In the genomic region with DNA sequence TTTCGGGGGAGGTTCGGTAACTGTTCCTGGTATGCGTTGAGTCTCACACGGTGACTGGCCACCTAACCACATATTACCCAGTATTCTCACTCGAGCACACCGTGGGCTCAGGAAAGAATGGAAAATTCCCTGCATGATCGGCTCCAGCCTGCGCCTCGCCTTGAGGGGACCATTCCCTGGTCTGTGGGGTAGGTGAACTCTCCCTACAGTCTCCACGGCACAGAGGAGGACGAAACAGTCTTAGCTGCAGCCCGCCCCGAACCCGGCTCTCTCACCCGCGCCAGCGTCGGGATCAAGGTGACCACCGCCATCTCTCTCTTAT, we compare ENCODE assay signal across 8 mouse cellular contexts. TPM values are rescaled to one million over a fixed set of nuclear protein-coding genes. Genes with fewer than 3 reads are reported as not detected.
DNase-seq lines count a peak whose midpoint lies in the region; ATAC-seq and TF ChIP-seq lines count a peak whose summit lies in the region.

No protein-coding gene starts in this region.

- TF ChIP-seq CTCF in ES-Bruce4 (IDR thresholded peaks at IDR 0.05; ENCODE audit: low read depth, low read length), result no peak

- no peaks in the 10 kb centered on the region for H3K27me3 ChIP-seq in heart, embryonic 12.5 days (replicated peaks)
- no peaks in the 10 kb centered on the region for H3K27me3 ChIP-seq in ES-Bruce4 (ENCODE audit: control insufficient read depth, insufficient read depth, low read length, poor library complexity, severe bottlenecking)
- no peaks in the 10 kb centered on the region for H3K27me3 ChIP-seq in forebrain, embryonic 16.5 days (replicated peaks; ENCODE audit: control insufficient read depth, insufficient read depth, low read length)

- 2% methylated on average over 19 of the region's 19 CpGs for WGBS in heart, embryonic 12.5 days
- WGBS in forebrain, embryonic 16.5 days, result under 1% methylated on average over 19 of the region's 19 CpGs
- WGBS in macrophage (ENCODE audit: missing documents), result under 1% methylated on average over 19 of the region's 19 CpGs

- intact Hi-C loops in heart, postnatal 36 days (cut with DNase I), result loop anchor here (2.0 to 10.0 kb wide), 2 partner anchors 30 to 1250 kb away; a partner anchor contains a TSS
- intact Hi-C loops in left cerebral cortex, postnatal 10 days (cut with DNase I), result no loop called here

- no peak for DNase-seq in heart, postnatal 36 days
- DNase-seq in adrenal gland, postnatal 10 days, result no peak
- no peak for DNase-seq in adrenal gland, adult 18-20 months (ENCODE audit: low spot score in 2 of 2)
- DNase-seq in left cerebral cortex, postnatal 10 days (ENCODE audit: extremely low spot score in 1 of 2, low spot score in 2 of 2), result no peak

- peak overlapping the region; percentile 70 for H3K4me2 ChIP-seq in heart, embryonic 12.5 days
- H3K4me2 ChIP-seq in forebrain, embryonic 16.5 days (ENCODE audit: low read length), result peak overlapping the region; percentile 81

- no peaks in the 10 kb centered on the region for H3K9me3 ChIP-seq in heart, embryonic 12.5 days (replicated peaks)
- H3K9me3 ChIP-seq in ES-Bruce4 (replicated peaks; ENCODE audit: control insufficient read depth, insufficient read depth, low read length, poor library complexity, severe bottlenecking), result no peaks in the 10 kb centered on the region
- no peaks in the 10 kb centered on the region for H3K9me3 ChIP-seq in forebrain, embryonic 16.5 days (ENCODE audit: control insufficient read depth, low read length)

- H3K27ac ChIP-seq in heart, embryonic 12.5 days (ENCODE audit: poor library complexity, severe bottlenecking), result peak overlapping the region; percentile 99
- H3K27ac ChIP-seq in ES-Bruce4 (ENCODE audit: insufficient read depth, low read length), result no peak overlapping the region
- H3K27ac ChIP-seq in forebrain, embryonic 16.5 days (ENCODE audit: low read length), result peak overlapping the region; percentile 96
- peak overlapping the region; percentile 77 for H3K27ac ChIP-seq in macrophage

- TF ChIP-seq POLR2A in ES-Bruce4 (IDR thresholded peaks at IDR 0.05; ENCODE audit: insufficient read depth, low read length), result no peak

- no peak for ATAC-seq in heart, embryonic 12.5 days (ENCODE audit: insufficient number of reproducible peaks, low FRiP score)
- ATAC-seq in forebrain, embryonic 16.5 days, result no peak

- TF ChIP-seq EP300 in ES-Bruce4 (IDR thresholded peaks at IDR 0.05; ENCODE audit: insufficient read depth, low read depth, low read length), result no peak

- H3K36me3 ChIP-seq in heart, embryonic 12.5 days, result peaks cover 15% of the 10 kb centered on the region
- H3K36me3 ChIP-seq in ES-Bruce4 (ENCODE audit: control insufficient read depth, insufficient read depth, low read length, poor library complexity, severe bottlenecking) (peaks cover 10% of the 10 kb centered on the region; the same call in 1 of the 2 replicates), macrophage (ENCODE audit: inconsistent target) (peaks cover 4% of the 10 kb centered on the region; the same call in 1 of the 2 replicates)
- no peaks in the 10 kb centered on the region for H3K36me3 ChIP-seq in forebrain, embryonic 16.5 days (ENCODE audit: control insufficient read depth, insufficient read depth)

- peaks cover 93% of the 10 kb centered on the region for H3K79me2 ChIP-seq in macrophage (ENCODE audit: inconsistent target)

- peak overlapping the region; percentile 89 for H3K4me3 ChIP-seq in heart, embryonic 12.5 days
- H3K4me3 ChIP-seq in ES-Bruce4 (ENCODE audit: low read depth, low read length) (peak overlapping the region; percentile 73), macrophage (ENCODE audit: inconsistent target) (peak overlapping the region; percentile 99)
- peak overlapping the region; percentile 99 for H3K4me3 ChIP-seq in forebrain, embryonic 16.5 days (replicated peaks; ENCODE audit: low read length)

- peaks cover 29% of the 10 kb centered on the region for H3K4me1 ChIP-seq in heart, embryonic 12.5 days (replicated peaks)
- H3K4me1 ChIP-seq in ES-Bruce4 (ENCODE audit: control insufficient read depth, insufficient read depth, low read length), result no peaks in the 10 kb centered on the region
- H3K4me1 ChIP-seq in forebrain, embryonic 16.5 days (replicated peaks; ENCODE audit: control insufficient read depth, insufficient read depth, low read length), result peaks cover 17% of the 10 kb centered on the region

- H3K9ac ChIP-seq in heart, embryonic 12.5 days, result peak overlapping the region; percentile 91
- peak overlapping the region; percentile 98 for H3K9ac ChIP-seq in ES-Bruce4 (ENCODE audit: low read depth, poor library complexity, severe bottlenecking)
- peak overlapping the region; percentile 99 for H3K9ac ChIP-seq in forebrain, embryonic 16.5 days (replicated peaks; ENCODE audit: low read depth, low read length)

RNA-seq across cellular contexts. Expression of a gene that starts 0.3 kb away (rescaled TPM):
- polyA plus RNA-seq in heart, embryonic 12.5 days (2016; fragmentation: Nextera tagmentation; extraction: Ambion mirVana), result 36.9 and 41.4 TPM in 2 replicates
- 10 to 100 TPM; 24.5 to 25.4 TPM for total RNA-seq in heart, postnatal 36 days (2021)
- polyA plus RNA-seq in ES-Bruce4 (2011; ENCODE audit: insufficient read depth, insufficient read length, low read depth, missing spikeins) (73.5 and 76.3 TPM in 2 replicates), macrophage (2018) (23.4 to 32.9 TPM (median 25.6 TPM) in 3 replicates)
- polyA plus RNA-seq in forebrain, embryonic 16.5 days (2015; fragmentation: Nextera tagmentation; extraction: Ambion mirVana), result 58.4 and 59.3 TPM in 2 replicates
- 100 to 1,000 TPM; 192 to 283 (median 235) TPM for total RNA-seq in macrophage (2018; cell fraction: chromatin; rRNA removed)
- total RNA-seq in macrophage (2018; cell fraction: cytosol; rRNA removed), result 10 to 100 TPM; 23.8 to 36.8 (median 30.5) TPM
- 100 to 1,000 TPM; 112 to 239 (median 171) TPM for total RNA-seq in macrophage (2018; cell fraction: nucleus; rRNA removed)
- total RNA-seq in adrenal gland, postnatal 10 days (2021), result 10 to 100 TPM; 50.0 to 69.4 TPM
- 10 to 100 TPM; 52.5 to 54.5 TPM for total RNA-seq in adrenal gland, adult 18-20 months (2021)
- total RNA-seq in left cerebral cortex, postnatal 10 days (2021), result 10 to 100 TPM; 70.4 to 75.8 TPM

RNA-seq across cellular contexts. Expression of a gene that starts 1.2 kb away (rescaled TPM):
- polyA plus RNA-seq in heart, embryonic 12.5 days (2016; fragmentation: Nextera tagmentation; extraction: Ambion mirVana), result 48.4 and 52.1 TPM in 2 replicates
- total RNA-seq in heart, postnatal 36 days (2021), result 10 to 100 TPM; 69.0 to 81.9 TPM
- polyA plus RNA-seq in ES-Bruce4 (2011; ENCODE audit: insufficient read depth, insufficient read length, low read depth, missing spikeins) (32.9 and 39.6 TPM in 2 replicates), macrophage (2018) (47.5 to 57.7 TPM (median 49.5 TPM) in 3 replicates)
- 66.2 and 68.6 TPM in 2 replicates for polyA plus RNA-seq in forebrain, embryonic 16.5 days (2015; fragmentation: Nextera tagmentation; extraction: Ambion mirVana)
- 10 to 100 TPM; 23.8 to 75.7 (median 55.5) TPM for total RNA-seq in macrophage (2018; cell fraction: chromatin; rRNA removed)
- 10 to 100 TPM; 31.8 to 63.0 (median 50.4) TPM for total RNA-seq in macrophage (2018; cell fraction: cytosol; rRNA removed)
- 10 to 100 TPM; 17.5 to 63.8 (median 36.3) TPM for total RNA-seq in macrophage (2018; cell fraction: nucleus; rRNA removed)
- 10 to 100 TPM; 52.5 to 60.1 TPM for total RNA-seq in adrenal gland, postnatal 10 days (2021)
- 10 to 100 TPM; 68.5 to 72.4 TPM for total RNA-seq in adrenal gland, adult 18-20 months (2021)
- total RNA-seq in left cerebral cortex, postnatal 10 days (2021), result 10 to 100 TPM; 54.9 to 55.0 TPM

RNA-seq across cellular contexts. Expression of a gene that starts 31.3 kb away (rescaled TPM):
- polyA plus RNA-seq in heart, embryonic 12.5 days (2016; fragmentation: Nextera tagmentation; extraction: Ambion mirVana), result 17.8 and 20.0 TPM in 2 replicates
- total RNA-seq in heart, postnatal 36 days (2021), result 1 to 10 TPM; 4.7 to 6.0 TPM
- polyA plus RNA-seq in ES-Bruce4 (2011; ENCODE audit: insufficient read depth, insufficient read length, low read depth, missing spikeins), result 10.4 and 12.2 TPM in 2 replicates
- polyA plus RNA-seq in forebrain, embryonic 16.5 days (2015; fragmentation: Nextera tagmentation; extraction: Ambion mirVana), result 47.0 and 49.5 TPM in 2 replicates
- total RNA-seq in macrophage (2018; cell fraction: chromatin; rRNA removed), result 1 to 10 TPM in 22 of 26 experiments, not detected in 4; 1.2 to 7.8 (median 2.2) TPM
- 1 to 10 TPM; 1.5 to 4.7 (median 3.1) TPM for total RNA-seq in macrophage (2018; cell fraction: cytosol; rRNA removed)
- 1 to 10 TPM in 21 of 26 experiments, under 1 TPM in 3, not detected in 2; 0.88 to 7.5 (median 2.4) TPM for total RNA-seq in macrophage (2018; cell fraction: nucleus; rRNA removed)
- 1.4 to 5.1 TPM (median 2.8 TPM) in 3 replicates for polyA plus RNA-seq in macrophage (2018)
- total RNA-seq in adrenal gland, postnatal 10 days (2021), result 10 to 100 TPM; 11.5 to 16.7 TPM
- 10 to 100 TPM; 15.5 to 17.8 TPM for total RNA-seq in adrenal gland, adult 18-20 months (2021)
- total RNA-seq in left cerebral cortex, postnatal 10 days (2021), result 10 to 100 TPM; 11.4 to 12.3 TPM

RNA-seq across cellular contexts. Expression of a gene that starts 42.0 kb away (rescaled TPM):
- 0.14 TPM in 1 of 2 replicates, not detected in the other for polyA plus RNA-seq in heart, embryonic 12.5 days (2016; fragmentation: Nextera tagmentation; extraction: Ambion mirVana)
- total RNA-seq in heart, postnatal 36 days (2021), result under 1 TPM; 0.19 to 0.61 TPM
- polyA plus RNA-seq in ES-Bruce4 (2011; ENCODE audit: insufficient read depth, insufficient read length, low read depth, missing spikeins) (0.58 and 1.4 TPM in 2 replicates), macrophage (2018) (0.19 TPM in 1 of 3 replicates, not detected in the others)
- 1.7 and 2.1 TPM in 2 replicates for polyA plus RNA-seq in forebrain, embryonic 16.5 days (2015; fragmentation: Nextera tagmentation; extraction: Ambion mirVana)
- 1 to 10 TPM in 22 of 26 experiments, under 1 TPM in 2, not detected in 2; 0.49 to 2.9 (median 1.7) TPM for total RNA-seq in macrophage (2018; cell fraction: chromatin; rRNA removed)
- total RNA-seq in macrophage (2018; cell fraction: cytosol; rRNA removed), result under 1 TPM in 11 of 26 experiments, not detected in 15; 0.05 to 0.19 (median 0.10) TPM
- 1 to 10 TPM in 12 of 26 experiments, under 1 TPM in 11, not detected in 3; 0.36 to 2.2 (median 1.0) TPM for total RNA-seq in macrophage (2018; cell fraction: nucleus; rRNA removed)
- under 1 TPM; 0.63 to 0.94 TPM for total RNA-seq in adrenal gland, postnatal 10 days (2021)
- under 1 TPM in 1 of 2 experiments, not detected in 1; 0.35 TPM for total RNA-seq in adrenal gland, adult 18-20 months (2021)
- total RNA-seq in left cerebral cortex, postnatal 10 days (2021), result 1 to 10 TPM in 1 of 2 experiments, under 1 TPM in 1; 0.83 to 2.0 TPM

RNA-seq across cellular contexts. Expression of a gene that starts 52.2 kb away (rescaled TPM):
- polyA plus RNA-seq in heart, embryonic 12.5 days (2016; fragmentation: Nextera tagmentation; extraction: Ambion mirVana), result 13.5 and 15.9 TPM in 2 replicates
- 10 to 100 TPM; 13.1 to 13.2 TPM for total RNA-seq in heart, postnatal 36 days (2021)
- 11.6 and 13.5 TPM in 2 replicates for polyA plus RNA-seq in ES-Bruce4 (2011; ENCODE audit: insufficient read depth, insufficient read length, low read depth, missing spikeins)
- 21.0 and 22.6 TPM in 2 replicates for polyA plus RNA-seq in forebrain, embryonic 16.5 days (2015; fragmentation: Nextera tagmentation; extraction: Ambion mirVana)
- 10 to 100 TPM in 22 of 26 experiments, 1 to 10 TPM in 4; 7.4 to 39.2 (median 21.8) TPM for total RNA-seq in macrophage (2018; cell fraction: chromatin; rRNA removed)
- total RNA-seq in macrophage (2018; cell fraction: cytosol; rRNA removed), result 10 to 100 TPM; 21.6 to 39.8 (median 31.1) TPM
- total RNA-seq in macrophage (2018; cell fraction: nucleus; rRNA removed), result 10 to 100 TPM; 14.6 to 72.8 (median 48.9) TPM
- 12.4 to 32.0 TPM (median 13.9 TPM) in 3 replicates for polyA plus RNA-seq in macrophage (2018)
- 10 to 100 TPM; 17.9 to 21.6 TPM for total RNA-seq in adrenal gland, postnatal 10 days (2021)
- total RNA-seq in adrenal gland, adult 18-20 months (2021), result 10 to 100 TPM; 13.2 to 13.6 TPM
- total RNA-seq in left cerebral cortex, postnatal 10 days (2021), result 10 to 100 TPM; 12.1 to 13.3 TPM
